Mouse (Mus musculus): ENCODE measurements around the gene Srrm2.

The Srrm2 gene

DNA sequence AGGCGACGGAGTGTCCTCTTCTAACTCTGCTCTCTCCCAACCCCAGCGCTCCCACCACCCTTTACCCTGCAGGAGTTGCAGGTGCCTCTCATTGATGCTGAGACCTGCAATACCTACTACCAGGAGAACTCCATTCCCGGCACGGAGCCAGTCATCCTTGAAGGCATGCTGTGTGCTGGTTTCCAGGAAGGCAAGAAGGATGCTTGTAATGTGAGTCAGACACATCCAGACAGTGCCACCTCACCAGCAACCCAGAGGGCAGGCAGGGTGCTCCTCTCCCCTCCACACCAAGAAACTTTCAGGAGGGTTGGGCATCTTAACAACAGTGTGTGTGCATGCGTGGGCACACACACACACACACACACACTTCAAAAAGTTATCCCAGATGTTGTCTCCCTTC is 66.9 kb downstream of the Srrm2 start:
- DNase-seq (ENCODE audit: low spot score) = no peak

DNA sequence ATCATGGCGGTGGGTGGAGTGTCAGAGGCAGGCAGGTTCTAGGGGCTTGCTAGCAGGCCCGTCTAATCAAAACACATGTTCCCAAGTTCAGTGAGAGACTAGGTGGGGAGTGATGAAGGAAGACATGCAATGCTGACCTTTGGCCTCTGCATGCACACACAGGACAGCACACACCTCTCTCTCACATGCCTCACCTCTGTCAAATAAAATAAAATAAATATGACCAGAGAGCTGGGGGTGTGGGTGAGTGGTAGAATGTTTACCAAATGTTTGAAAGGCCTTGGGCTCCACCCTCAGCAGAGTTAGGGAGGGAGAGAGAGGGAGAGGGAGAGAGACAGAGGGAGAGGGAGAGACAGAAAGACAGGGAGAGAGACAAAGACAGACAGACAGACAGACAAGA is 67.6 kb downstream of the Srrm2 start:
- no peak for DNase-seq (ENCODE audit: low spot score)

DNA sequence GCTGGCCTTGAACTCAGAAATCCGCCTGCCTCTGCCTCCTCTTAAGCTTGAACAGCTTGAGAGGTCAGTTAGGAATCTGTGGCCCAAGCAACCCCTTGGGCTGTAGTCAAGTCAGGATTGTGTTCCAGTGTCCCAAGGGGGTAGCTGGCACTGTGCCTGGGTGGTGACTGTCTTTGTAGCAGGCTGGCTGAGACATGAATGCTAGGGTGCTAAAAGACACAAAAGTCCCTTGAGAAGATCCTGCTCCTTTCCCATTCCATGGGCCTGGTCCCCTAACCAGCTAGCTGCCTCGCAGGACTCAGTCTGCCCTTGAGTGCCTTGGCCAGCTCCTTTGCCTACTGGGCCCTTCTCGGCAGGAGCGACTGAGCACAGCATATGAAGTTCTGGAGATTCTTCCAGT is 72.6 kb downstream of the Srrm2 start:
- DNase-seq (ENCODE audit: low spot score) = no peak

DNA sequence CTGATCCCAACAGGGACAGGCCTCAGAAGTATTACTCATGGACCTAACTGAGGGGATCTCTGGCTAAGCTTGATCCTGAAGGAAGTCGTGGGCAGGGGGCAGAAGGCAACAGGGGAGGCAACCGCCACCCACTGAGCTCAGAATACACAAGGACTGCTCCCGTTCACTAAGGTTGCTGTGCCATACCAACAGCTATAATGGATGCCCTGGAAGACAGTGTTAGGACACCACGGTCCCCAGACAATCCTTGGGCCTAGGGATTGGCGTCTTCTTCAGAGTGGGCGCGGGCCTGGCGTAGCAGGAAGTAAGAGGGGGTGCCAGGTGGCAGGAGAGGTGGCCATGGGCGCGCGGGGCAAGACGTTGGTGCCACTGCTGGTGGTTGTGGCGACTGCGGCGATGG is 77.4 kb downstream of the Srrm2 start, which contains the start of gene Prss21:
Prss21 (plus strand) TSS at position 301 of the 400 bp plus-strand sequence.
- no peak for DNase-seq (ENCODE audit: low spot score)

DNA sequence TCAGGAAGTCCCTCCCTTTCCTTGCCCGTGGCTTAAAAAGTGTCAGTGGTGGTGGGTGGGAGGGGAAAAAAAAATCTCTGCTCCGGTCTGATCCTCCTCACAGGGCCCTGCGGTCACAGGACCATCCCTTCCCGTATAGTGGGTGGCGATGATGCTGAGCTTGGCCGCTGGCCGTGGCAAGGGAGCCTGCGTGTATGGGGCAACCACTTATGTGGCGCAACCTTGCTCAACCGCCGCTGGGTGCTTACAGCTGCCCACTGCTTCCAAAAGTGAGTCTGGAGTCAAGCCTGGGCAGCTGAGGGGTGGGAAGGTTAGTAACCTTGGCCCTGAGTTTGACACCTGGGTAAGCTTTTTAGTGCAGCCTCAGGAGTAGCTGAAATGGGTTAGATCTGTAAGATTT is 78.2 kb downstream of the Srrm2 start:
- no peak for DNase-seq (ENCODE audit: low spot score)
